Mouse (Mus musculus): ENCODE data around the gene Slc35f1.

GRCm38 (mm10) chr10:52874133-52874532, 183.8 kb downstream of the Slc35f1 start:
- TF ChIP-seq CTCF (IDR thresholded peaks at IDR 0.05; ENCODE audit: control insufficient read depth, insufficient read depth, insufficient read length) (no peak), USF1 (IDR thresholded peaks at IDR 0.05; ENCODE audit: low read depth) (no peak), MAX (IDR thresholded peaks at IDR 0.05) (no peak), MYOG (IDR thresholded peaks at IDR 0.05; ENCODE audit: control insufficient read depth, extremely low read depth, insufficient read length) (no peak), CEBPB (IDR thresholded peaks at IDR 0.05; ENCODE audit: low read depth) (no peak), FOSL1 (IDR thresholded peaks at IDR 0.05; ENCODE audit: insufficient read depth, low read length, poor library complexity, severe bottlenecking) (no peak), MYOD1 (IDR thresholded peaks at IDR 0.05; ENCODE audit: control insufficient read depth, insufficient read length, low read depth) (no peak)
